Mouse (Mus musculus): ENCODE results near the gene Ubl4a. TPM values are rescaled to one million over a fixed set of nuclear protein-coding genes. Genes with fewer than 3 reads are reported as not detected.

The Ubl4a gene
- polyA plus RNA-seq, 1 experiment from 2014 or later = 62.1 TPM

- Histone ChIP-seq H3K4me3 (peak within 1 kb of the TSS; percentile 45), H3K27me3 (no peaks in the 10 kb centered on the region), H3K27ac (peak within 1 kb of the TSS; percentile 36; the same call in 1 of the 2 replicates), H3K4me1 (no peaks in the 10 kb centered on the region), H3K4me2 (replicated peaks) (peak within 1 kb of the TSS; percentile 50), H3K36me3 (no peaks in the 10 kb centered on the region), H3K9ac (peak within 1 kb of the TSS; percentile 63), H3K9me3 (no peaks in the 10 kb centered on the region)
- WGBS = 40% methylated on average over 12 of the region's 22 CpGs
- 0 out of 2 replicates have a peak, but pooled peaks have one; percentile 82 for ATAC-seq (ENCODE audit: insufficient number of reproducible peaks, insufficient read depth, low FRiP score, low TSS enrichment)
Measured at GRCm38 (mm10) chrX:74353467-74353770, 19.6 kb downstream of the Ubl4a start, which contains the start of gene Lage3. Gene Lage3, minus strand, starts transcription at chrX:74353618.

- H3K9me3 ChIP-seq = no peaks in the 10 kb centered on the region
- WGBS = 31% methylated on average over 13 of the region's 13 CpGs
- peak overlapping the region; percentile 63 for H3K9ac ChIP-seq
- H3K4me3 ChIP-seq = peak overlapping the region; percentile 45
- H3K27me3 ChIP-seq = no peaks in the 10 kb centered on the region
- ATAC-seq (ENCODE audit: insufficient number of reproducible peaks, insufficient read depth, low FRiP score, low TSS enrichment) = 0 out of 2 replicates have a peak, but pooled peaks have one; percentile 47
- peak overlapping the region; percentile 36; the same call in 1 of the 2 replicates for H3K27ac ChIP-seq
- no peaks in the 10 kb centered on the region for H3K4me1 ChIP-seq
- no peaks in the 10 kb centered on the region for H3K36me3 ChIP-seq
- H3K4me2 ChIP-seq (replicated peaks) = peak overlapping the region; percentile 50
Measured at GRCm38 (mm10) chrX:74352645-74353466, 20.2 kb downstream of the Ubl4a start.

- Histone ChIP-seq H3K9me3 (no peaks in the 10 kb centered on the region), H3K4me3 (peak overlapping the region; percentile 49), H3K4me1 (peaks cover 12% of the 10 kb centered on the region; the same call in 1 of the 2 replicates), H3K36me3 (0 out of 2 replicates have a peak, but pooled peaks cover 3% of the 10 kb centered on the region), H3K27me3 (no peaks in the 10 kb centered on the region), H3K4me2 (replicated peaks) (peak overlapping the region; percentile 60), H3K9ac (0 out of 2 replicates have a peak overlapping the region, but pooled peaks have one; percentile 7), H3K27ac (peak overlapping the region; percentile 46; the same call in 1 of the 2 replicates)
- 54% methylated on average over 2 of the region's 2 CpGs for WGBS
- ATAC-seq (ENCODE audit: insufficient number of reproducible peaks, insufficient read depth, low FRiP score, low TSS enrichment) = no peak
Measured at GRCm38 (mm10) chrX:74330166-74330930, 42.7 kb downstream of the Ubl4a start.

- no peaks in the 10 kb centered on the region for H3K9me3 ChIP-seq
- peak overlapping the region; percentile 49 for H3K4me3 ChIP-seq
- peak overlapping the region; percentile 60 for H3K4me2 ChIP-seq (replicated peaks)
- 0 out of 2 replicates have a peak, but pooled peaks cover 3% of the 10 kb centered on the region for H3K36me3 ChIP-seq
- peaks cover 12% of the 10 kb centered on the region; the same call in 1 of the 2 replicates for H3K4me1 ChIP-seq
- 23% methylated on average over 10 of the region's 10 CpGs for WGBS
- peak; percentile 35; the same call in 1 of the 2 replicates for ATAC-seq (ENCODE audit: insufficient number of reproducible peaks, insufficient read depth, low FRiP score, low TSS enrichment)
- no peaks in the 10 kb centered on the region for H3K27me3 ChIP-seq
- peak overlapping the region; percentile 53 for H3K9ac ChIP-seq
- peak overlapping the region; percentile 63; the same call in 1 of the 2 replicates for H3K27ac ChIP-seq
Measured at GRCm38 (mm10) chrX:74329215-74329671, 43.8 kb downstream of the Ubl4a start.

GRCm38 (mm10) chrX:74328725-74329161, 44.3 kb downstream of the Ubl4a start, which contains the start of gene Plxna3:
Gene Plxna3, plus strand, starts transcription at chrX:74329066.
- Histone ChIP-seq H3K36me3 (no peaks in the 10 kb centered on the region), H3K9ac (peak within 1 kb of the TSS; percentile 53), H3K4me3 (peak within 1 kb of the TSS; percentile 49), H3K4me2 (replicated peaks) (peak within 1 kb of the TSS; percentile 60), H3K4me1 (peaks cover 12% of the 10 kb centered on the region; the same call in 1 of the 2 replicates), H3K9me3 (no peaks in the 10 kb centered on the region), H3K27ac (peak within 1 kb of the TSS; percentile 63; the same call in 1 of the 2 replicates), H3K27me3 (no peaks in the 10 kb centered on the region)
- ATAC-seq (ENCODE audit: insufficient number of reproducible peaks, insufficient read depth, low FRiP score, low TSS enrichment) = peak; percentile 95
- 21% methylated on average over 30 of the region's 30 CpGs for WGBS

Small RNA genes lying within 50 kb of the gene (microRNA-seq; reads per million reads assigned to microRNA genes)
- gene Mir7092 = not detected

Other genes with a start within 250 kb of the Ubl4a start
- not detected in 2 replicates for gene Opn1mw, start 245.8 kb downstream of the Ubl4a start, polyA plus RNA-seq (2016; fragmentation: Nextera tagmentation; extraction: Ambion mirVana)
- gene Mecp2, start 237.9 kb downstream of the Ubl4a start, polyA plus RNA-seq (2016; fragmentation: Nextera tagmentation; extraction: Ambion mirVana) = 14.8 and 15.6 TPM in 2 replicates
- gene Tex28, start 205.4 kb downstream of the Ubl4a start, polyA plus RNA-seq (2016; fragmentation: Nextera tagmentation; extraction: Ambion mirVana) = not detected in 2 replicates
- gene Tktl1, start 196.0 kb downstream of the Ubl4a start, polyA plus RNA-seq (2016; fragmentation: Nextera tagmentation; extraction: Ambion mirVana) = 0.08 TPM in 1 of 2 replicates, not detected in the other
- 359 and 360 TPM in 2 replicates for gene Flna, start 123.4 kb downstream of the Ubl4a start, polyA plus RNA-seq (2016; fragmentation: Nextera tagmentation; extraction: Ambion mirVana)
- 21.9 and 24.4 TPM in 2 replicates for gene Emd, start 118.5 kb downstream of the Ubl4a start, polyA plus RNA-seq (2016; fragmentation: Nextera tagmentation; extraction: Ambion mirVana)
- gene Rpl10, start 102.4 kb downstream of the Ubl4a start, polyA plus RNA-seq (2016; fragmentation: Nextera tagmentation; extraction: Ambion mirVana) = 745 and 775 TPM in 2 replicates
- 84.4 and 85.7 TPM in 2 replicates for gene Taz, start 91.3 kb downstream of the Ubl4a start, polyA plus RNA-seq (2016; fragmentation: Nextera tagmentation; extraction: Ambion mirVana)
- gene Dnase1l1, start 90.9 kb downstream of the Ubl4a start, polyA plus RNA-seq (2016; fragmentation: Nextera tagmentation; extraction: Ambion mirVana) = 9.1 and 9.6 TPM in 2 replicates
- gene Atp6ap1, start 76.1 kb downstream of the Ubl4a start, polyA plus RNA-seq (2016; fragmentation: Nextera tagmentation; extraction: Ambion mirVana) = 114 and 120 TPM in 2 replicates
- 305 and 323 TPM in 2 replicates for gene Gdi1, start 68.2 kb downstream of the Ubl4a start, polyA plus RNA-seq (2016; fragmentation: Nextera tagmentation; extraction: Ambion mirVana)
- gene Fam50a, start 60.2 kb downstream of the Ubl4a start, polyA plus RNA-seq (2016; fragmentation: Nextera tagmentation; extraction: Ambion mirVana) = 66.3 and 68.5 TPM in 2 replicates
- gene Plxna3, start 44.2 kb downstream of the Ubl4a start, polyA plus RNA-seq (2016; fragmentation: Nextera tagmentation; extraction: Ambion mirVana) = 25.1 and 31.1 TPM in 2 replicates
- 114 and 122 TPM in 2 replicates for gene Lage3, start 19.6 kb downstream of the Ubl4a start, polyA plus RNA-seq (2016; fragmentation: Nextera tagmentation; extraction: Ambion mirVana)
- gene Slc10a3, start 131 bp upstream of the Ubl4a start, polyA plus RNA-seq (2016; fragmentation: Nextera tagmentation; extraction: Ambion mirVana) = 16.4 and 18.2 TPM in 2 replicates
- 34.2 and 34.3 TPM in 2 replicates for gene Fam3a, start 20.1 kb upstream of the Ubl4a start, polyA plus RNA-seq (2016; fragmentation: Nextera tagmentation; extraction: Ambion mirVana)
- gene Ikbkg, start 20.1 kb upstream of the Ubl4a start, polyA plus RNA-seq (2016; fragmentation: Nextera tagmentation; extraction: Ambion mirVana) = 19.4 and 20.0 TPM in 2 replicates
- 47.6 and 51.3 TPM in 2 replicates for gene G6pdx, start 56.0 kb upstream of the Ubl4a start, polyA plus RNA-seq (2016; fragmentation: Nextera tagmentation; extraction: Ambion mirVana)
- gene Gm6880, start 108.2 kb upstream of the Ubl4a start, polyA plus RNA-seq (2016; fragmentation: Nextera tagmentation; extraction: Ambion mirVana) = not detected in 2 replicates
- not detected in 2 replicates for gene Olfr1326-ps1, start 201.7 kb upstream of the Ubl4a start, polyA plus RNA-seq (2016; fragmentation: Nextera tagmentation; extraction: Ambion mirVana)
- gene Olfr1325, start 219.5 kb upstream of the Ubl4a start, polyA plus RNA-seq (2016; fragmentation: Nextera tagmentation; extraction: Ambion mirVana) = not detected in 2 replicates

All from embryonic facial prominence, embryonic 12.5 days (tissue).